Comparison of ENCODE assay signal across 24 mouse cellular contexts in genomic region chr11:67106973-67107372, GRCm38 (mm10). TPM values are rescaled to one million over a fixed set of nuclear protein-coding genes. Genes with fewer than 3 reads are reported as not detected.
DNase-seq lines count a peak whose midpoint lies in the region; ATAC-seq and TF ChIP-seq lines count a peak whose summit lies in the region.
"Had no signal": no experiment of that assay in that cellular context is flagged by ENCODE, and none has a peak within 500 bp of the region (broad histone marks: within the 10 kb centered on the region; RNA-seq: fewer than 3 reads in every experiment).

No protein-coding gene starts in this region.

- H3K9me3 ChIP-seq in limb, embryonic 15.5 days = no peaks in the 10 kb centered on the region
- H3K9me3 ChIP-seq in limb, embryonic 10.5 days (replicated peaks) = no peaks in the 10 kb centered on the region
- H3K9me3 ChIP-seq: embryonic facial prominence, embryonic 13.5 days; embryonic facial prominence, embryonic 15.5 days; forebrain, embryonic 10.5 days; forebrain, embryonic 12.5 days had no signal

- peak; percentile 3 for DNase-seq in gastrocnemius, postnatal 25 days
- no peak for DNase-seq in gastrocnemius, postnatal 10 days
- no peak for DNase-seq in limb, embryonic 10.5 days (ENCODE audit: low spot score)
- no peak for DNase-seq in testis, postnatal 14 days (ENCODE audit: low spot score)
- DNase-seq: adrenal gland, adult 2 months; adrenal gland, postnatal 10 days; adrenal gland, postnatal 25 days; cerebellum, adult 11 months; cerebellum, adult 18-20 months; cerebellum, adult 8-10 months; cerebellum, adult 9-11 months; cerebellum, postnatal 14 days; cerebellum, postnatal 36 days; embryo, embryonic 11 days had no signal

- no peaks in the 10 kb centered on the region for H3K36me3 ChIP-seq in limb, embryonic 15.5 days
- H3K36me3 ChIP-seq in limb, embryonic 10.5 days = no peaks in the 10 kb centered on the region
- H3K36me3 ChIP-seq in testis, adult 2 months (ENCODE audit: control insufficient read depth, insufficient read depth, low read length) = no peaks in the 10 kb centered on the region
- H3K36me3 ChIP-seq: embryonic facial prominence, embryonic 13.5 days; embryonic facial prominence, embryonic 15.5 days; forebrain, embryonic 10.5 days; forebrain, embryonic 12.5 days had no signal

- H3K4me2 ChIP-seq in limb, embryonic 15.5 days = no peak overlapping the region
- H3K4me2 ChIP-seq: embryonic facial prominence, embryonic 13.5 days; embryonic facial prominence, embryonic 15.5 days; forebrain, embryonic 12.5 days had no signal

- no peak for ATAC-seq in limb, embryonic 15.5 days (ENCODE audit: insufficient number of reproducible peaks, low FRiP score, low TSS enrichment, low read depth)
- ATAC-seq in granulocyte monocyte progenitor cell, adult 5-6 weeks (replicated peaks; ENCODE audit: poor library complexity, severe bottlenecking) = no peak
- ATAC-seq: forebrain, embryonic 14.5 days had no signal

- 0 out of 2 replicates have a peak, but pooled peaks cover 6% of the 10 kb centered on the region for H3K27me3 ChIP-seq in limb, embryonic 15.5 days
- no peaks in the 10 kb centered on the region for H3K27me3 ChIP-seq in limb, embryonic 10.5 days (ENCODE audit: low read depth, poor library complexity, severe bottlenecking)
- H3K27me3 ChIP-seq in testis, adult 2 months (ENCODE audit: control insufficient read depth, insufficient read depth, low read length) = no peaks in the 10 kb centered on the region
- H3K27me3 ChIP-seq: embryonic facial prominence, embryonic 13.5 days; embryonic facial prominence, embryonic 15.5 days had no signal

- H3K4me3 ChIP-seq in limb, embryonic 15.5 days = no peak overlapping the region
- no peak overlapping the region for H3K4me3 ChIP-seq in limb, embryonic 10.5 days
- peak overlapping the region; percentile 25; the same call in 1 of the 2 replicates for H3K4me3 ChIP-seq in testis, adult 2 months (ENCODE audit: control insufficient read depth, low read depth, low read length)
- H3K4me3 ChIP-seq: embryonic facial prominence, embryonic 13.5 days; embryonic facial prominence, embryonic 15.5 days; erythroblast, embryonic 14.5 days; forebrain, embryonic 10.5 days; forebrain, embryonic 12.5 days had no signal

- WGBS in limb, embryonic 15.5 days = 83% methylated on average over 10 of the region's 10 CpGs
- 90% methylated on average over 10 of the region's 10 CpGs for WGBS in limb, embryonic 10.5 days

- 0 out of 2 replicates have a peak, but pooled peaks cover 3% of the 10 kb centered on the region for H3K4me1 ChIP-seq in limb, embryonic 15.5 days
- 0 out of 2 replicates have a peak, but pooled peaks cover 3% of the 10 kb centered on the region for H3K4me1 ChIP-seq in limb, embryonic 10.5 days
- H3K4me1 ChIP-seq in testis, adult 2 months (ENCODE audit: control insufficient read depth, insufficient read depth, low read length) = no peaks in the 10 kb centered on the region; the same call in 1 of the 2 replicates
- H3K4me1 ChIP-seq: embryonic facial prominence, embryonic 15.5 days had no signal

- no peak overlapping the region for H3K9ac ChIP-seq in limb, embryonic 15.5 days
- H3K9ac ChIP-seq: embryonic facial prominence, embryonic 13.5 days; embryonic facial prominence, embryonic 15.5 days; forebrain, embryonic 12.5 days had no signal

- TF ChIP-seq CTCF in testis, adult 2 months (IDR thresholded peaks at IDR 0.05; ENCODE audit: control insufficient read depth, insufficient read depth, insufficient replicate concordance, low read depth, low read length) = no peak

- TF ChIP-seq POLR2A in testis, adult 2 months (IDR thresholded peaks at IDR 0.05; ENCODE audit: control insufficient read depth, low read depth, low read length) = no peak

- H3K27ac ChIP-seq in limb, embryonic 15.5 days = 0 out of 2 replicates have a peak overlapping the region, but pooled peaks have one; percentile 11
- H3K27ac ChIP-seq in limb, embryonic 10.5 days = no peak overlapping the region; the same call in 1 of the 2 replicates
- no peak overlapping the region for H3K27ac ChIP-seq in testis, adult 2 months (ENCODE audit: control insufficient read depth, insufficient read depth, low read depth, low read length)
- H3K27ac ChIP-seq: embryonic facial prominence, embryonic 13.5 days; embryonic facial prominence, embryonic 15.5 days; forebrain, embryonic 10.5 days; forebrain, embryonic 12.5 days had no signal

RNA-seq across cellular contexts. Expression of gene Myh3, which starts 28.9 kb away (rescaled TPM):
- 10 to 100 TPM; 11.9 to 13.1 TPM for total RNA-seq in gastrocnemius, postnatal 25 days (2021)
- 100 to 1,000 TPM in 1 of 2 experiments, 10 to 100 TPM in 1; 79.0 to 104 TPM for total RNA-seq in gastrocnemius, postnatal 10 days (2021)
- polyA plus RNA-seq in limb, embryonic 15.5 days (2015; fragmentation: Nextera tagmentation; extraction: Ambion mirVana) = 127 and 317 TPM in 2 replicates
- 0.24 and 0.78 TPM in 2 replicates for polyA plus RNA-seq in limb, embryonic 10.5 days (2016; fragmentation: Nextera tagmentation; extraction: Ambion mirVana)
- 0.09 and 0.12 TPM in 2 replicates for polyA plus RNA-seq in testis, adult 2 months (2012; rRNA removed)
- not detected in 2 replicates for total RNA-seq in granulocyte monocyte progenitor cell, adult 5-6 weeks (2014; fragmentation: Nextera tagmentation)
- not detected in 2 replicates for total RNA-seq in granulocyte monocyte progenitor cell, adult 5-6 weeks (2017)
- total RNA-seq: adrenal gland, postnatal 25 days; common myeloid progenitor, adult 5-6 weeks had no signal
- polyA plus RNA-seq: adrenal gland, adult 2 months; erythroblast, embryonic 14.5 days had no signal

RNA-seq across cellular contexts. Expression of gene Sco1, which starts 54.5 kb away (rescaled TPM):
- total RNA-seq in gastrocnemius, postnatal 25 days (2021) = 1 to 10 TPM; 7.2 to 7.3 TPM
- total RNA-seq in gastrocnemius, postnatal 10 days (2021) = 10 to 100 TPM in 1 of 2 experiments, 1 to 10 TPM in 1; 9.8 to 11.4 TPM
- polyA plus RNA-seq in limb, embryonic 15.5 days (2015; fragmentation: Nextera tagmentation; extraction: Ambion mirVana) = 16.4 and 16.8 TPM in 2 replicates
- polyA plus RNA-seq in limb, embryonic 10.5 days (2016; fragmentation: Nextera tagmentation; extraction: Ambion mirVana) = 22.8 and 24.7 TPM in 2 replicates
- 1.1 and 1.8 TPM in 2 replicates for polyA plus RNA-seq in testis, adult 2 months (2012; rRNA removed)
- total RNA-seq in granulocyte monocyte progenitor cell, adult 5-6 weeks (2014; fragmentation: Nextera tagmentation) = 13.3 and 16.2 TPM in 2 replicates
- 34.2 and 37.8 TPM in 2 replicates for total RNA-seq in granulocyte monocyte progenitor cell, adult 5-6 weeks (2017)

RNA-seq across cellular contexts. Expression of gene Adprm, which starts 54.6 kb away (rescaled TPM):
- 1 to 10 TPM; 6.9 to 8.9 TPM for total RNA-seq in gastrocnemius, postnatal 25 days (2021)
- 10 to 100 TPM in 1 of 2 experiments, 1 to 10 TPM in 1; 8.0 to 11.9 TPM for total RNA-seq in gastrocnemius, postnatal 10 days (2021)
- 30.3 and 33.8 TPM in 2 replicates for polyA plus RNA-seq in limb, embryonic 15.5 days (2015; fragmentation: Nextera tagmentation; extraction: Ambion mirVana)
- polyA plus RNA-seq in limb, embryonic 10.5 days (2016; fragmentation: Nextera tagmentation; extraction: Ambion mirVana) = 31.3 and 34.0 TPM in 2 replicates
- polyA plus RNA-seq in testis, adult 2 months (2012; rRNA removed) = 5.5 and 7.6 TPM in 2 replicates
- 30.6 and 43.1 TPM in 2 replicates for total RNA-seq in granulocyte monocyte progenitor cell, adult 5-6 weeks (2014; fragmentation: Nextera tagmentation)
- total RNA-seq in granulocyte monocyte progenitor cell, adult 5-6 weeks (2017) = 28.5 and 35.8 TPM in 2 replicates

Comparison
In these comparisons a context has a peak if more than half of its experiments do, and no peak if none do; other contexts are left out.
1. RNA of gene Myh3, which starts 28.9 kb away (total RNA-seq): 79.0 to 104 TPM in gastrocnemius, postnatal 10 days and 11.9 to 13.1 TPM in gastrocnemius, postnatal 25 days; not detected in granulocyte monocyte progenitor cell, adult 5-6 weeks; every median in the first group is over 10 times any median in the second.